Mouse (Mus musculus): ENCODE measurements around the gene Ammecr1.

Gene Ammecr1

DNA sequence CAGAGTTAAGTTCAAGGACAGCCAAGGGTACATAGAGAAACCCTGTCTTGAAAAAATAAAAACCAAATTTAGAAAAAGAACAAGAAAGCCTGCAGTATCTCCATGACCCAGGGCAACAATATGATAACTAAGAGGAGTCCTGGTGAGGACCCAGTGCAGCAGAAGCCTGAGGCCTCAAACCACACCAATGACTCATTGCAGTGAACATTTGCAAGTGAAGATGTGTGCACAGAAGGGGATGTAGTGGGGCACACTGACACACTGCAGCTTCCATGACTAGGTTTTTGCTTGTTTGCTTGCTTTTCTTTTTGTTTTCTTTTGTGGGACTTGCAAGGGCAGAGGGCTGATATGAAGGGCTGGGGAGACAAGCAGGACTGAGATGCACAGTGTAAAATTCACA is 52.3 kb downstream of the Ammecr1 start:
- no peak for DNase-seq (ENCODE audit: low spot score in 2 of 2)

GRCm38 (mm10) chrX:142903854-142904253 is 62.7 kb downstream of the Ammecr1 start:
- no peak for DNase-seq (ENCODE audit: low spot score in 2 of 2)

DNA sequence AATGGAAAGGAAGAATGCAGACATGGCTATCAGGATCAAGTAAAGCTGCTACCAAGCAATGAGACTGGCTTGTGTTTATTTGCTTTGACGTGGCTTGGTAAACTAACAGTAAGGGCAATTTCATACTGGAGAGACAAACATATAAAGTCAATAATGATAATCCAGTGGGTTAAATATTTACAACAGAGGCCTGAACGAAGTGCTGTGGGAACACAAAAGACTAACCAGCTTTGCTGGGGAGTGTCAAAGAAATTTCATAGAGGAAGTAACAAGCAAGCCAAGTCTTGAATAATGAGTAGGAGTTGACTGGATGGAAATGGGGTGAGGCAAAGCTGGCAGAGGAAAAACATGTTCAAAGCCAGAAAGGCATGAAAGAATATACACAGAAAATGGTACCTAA is 63.9 kb downstream of the Ammecr1 start:
- no peak for DNase-seq (ENCODE audit: low spot score in 2 of 2)

- DNase-seq (ENCODE audit: low spot score in 2 of 2): no peak
Measured at GRCm38 (mm10) chrX:142901915-142902314, 64.6 kb downstream of the Ammecr1 start.

- DNase-seq (ENCODE audit: low spot score in 2 of 2): no peak
Measured at GRCm38 (mm10) chrX:142898295-142898887, 68.1 kb downstream of the Ammecr1 start.

DNA sequence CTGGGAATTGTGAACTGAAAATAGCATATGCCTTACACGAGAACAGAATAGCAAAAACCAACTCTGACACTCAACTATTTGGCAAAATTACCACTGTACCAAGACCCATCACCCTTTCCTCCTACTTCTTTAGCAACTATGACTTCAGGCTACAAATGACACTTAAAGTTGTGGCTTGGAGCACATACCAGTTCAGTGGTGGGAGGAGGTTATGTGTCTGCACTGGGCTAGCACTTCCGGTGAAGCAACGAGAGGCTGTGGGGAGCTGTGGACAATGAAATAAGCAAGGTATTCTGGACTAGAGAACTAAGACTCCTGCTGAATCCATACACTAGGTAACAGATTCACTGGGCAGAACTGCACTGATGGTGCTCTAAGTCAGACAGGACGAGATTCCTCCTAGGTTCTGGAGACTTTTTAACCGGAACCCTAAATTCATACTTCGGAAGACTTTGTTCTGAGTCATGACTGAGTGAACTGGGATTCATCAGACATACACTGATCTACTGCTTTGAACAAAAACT is 69.0 kb downstream of the Ammecr1 start:
- no peak for DNase-seq (ENCODE audit: low spot score in 2 of 2)

DNA sequence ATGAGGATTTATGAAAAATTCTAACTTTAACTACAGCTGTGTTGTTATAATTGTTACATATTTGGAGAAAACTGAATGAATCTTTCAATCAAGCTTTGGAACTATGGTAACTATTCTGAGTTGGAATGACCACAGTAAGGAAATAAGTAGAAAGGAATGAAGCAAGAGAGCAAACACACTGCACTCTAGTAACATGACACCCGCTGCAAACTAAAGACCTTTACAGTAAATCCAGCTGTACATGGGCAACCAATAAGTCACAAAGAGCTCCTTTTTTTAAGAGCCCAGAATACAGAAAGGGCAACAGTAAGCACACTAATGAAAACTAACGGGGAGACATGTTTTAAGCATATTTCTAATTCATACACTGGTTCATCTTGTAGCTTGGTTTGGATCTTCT is 71.2 kb downstream of the Ammecr1 start:
- no peak for DNase-seq (ENCODE audit: low spot score in 2 of 2)

- DNase-seq (ENCODE audit: low spot score in 2 of 2): no peak
Measured at GRCm38 (mm10) chrX:142885962-142886361, 80.6 kb downstream of the Ammecr1 start.

GRCm38 (mm10) chrX:142883593-142883992 is 82.9 kb downstream of the Ammecr1 start:
- DNase-seq (ENCODE audit: low spot score in 2 of 2): no peak

- DNase-seq (ENCODE audit: low spot score in 2 of 2): no peak
Measured at GRCm38 (mm10) chrX:142882255-142882654, 84.3 kb downstream of the Ammecr1 start.

DNA sequence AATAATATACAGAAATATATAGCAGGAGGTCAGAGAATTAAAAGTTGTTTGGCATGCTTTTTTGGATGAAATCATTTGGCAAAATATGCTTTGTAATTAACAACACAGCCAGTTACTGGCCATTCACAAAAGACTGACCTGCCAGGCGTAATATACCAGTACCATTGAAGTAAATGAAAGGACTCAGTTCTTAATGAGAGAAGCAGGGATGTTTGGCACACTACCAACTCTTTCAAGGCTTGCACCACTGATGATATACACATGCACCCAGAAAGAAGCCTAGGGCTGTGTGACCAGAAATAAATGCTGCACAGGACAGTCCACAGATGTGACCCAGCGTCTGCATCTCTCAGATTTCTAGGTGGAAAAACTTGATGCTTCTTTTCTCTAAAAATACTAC is 96.7 kb downstream of the Ammecr1 start:
- DNase-seq (ENCODE audit: low spot score in 2 of 2): no peak

GRCm38 (mm10) chrX:142848032-142848431 is 118.5 kb downstream of the Ammecr1 start:
- DNase-seq (ENCODE audit: low spot score in 2 of 2): no peak

DNA sequence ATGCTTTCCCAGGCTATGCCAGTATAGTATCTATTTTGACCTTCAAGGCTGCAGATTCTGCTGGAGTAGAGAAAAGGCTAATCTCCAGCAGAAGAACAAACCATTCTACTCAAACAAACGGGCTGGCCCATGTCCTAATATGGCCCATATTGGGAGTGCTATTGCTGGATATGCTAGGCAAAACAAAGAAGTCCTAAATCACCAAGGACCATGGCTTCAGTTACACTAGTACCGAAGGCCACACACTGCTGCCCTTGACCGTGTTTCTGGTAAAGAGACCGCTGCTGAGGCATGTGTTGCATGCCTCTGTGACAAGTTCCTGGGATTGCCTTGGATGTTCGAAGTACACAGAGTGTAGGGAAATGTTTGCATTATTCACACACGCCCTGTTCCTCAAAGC is 120.3 kb downstream of the Ammecr1 start:
- DNase-seq (ENCODE audit: low spot score in 2 of 2): no peak

DNA sequence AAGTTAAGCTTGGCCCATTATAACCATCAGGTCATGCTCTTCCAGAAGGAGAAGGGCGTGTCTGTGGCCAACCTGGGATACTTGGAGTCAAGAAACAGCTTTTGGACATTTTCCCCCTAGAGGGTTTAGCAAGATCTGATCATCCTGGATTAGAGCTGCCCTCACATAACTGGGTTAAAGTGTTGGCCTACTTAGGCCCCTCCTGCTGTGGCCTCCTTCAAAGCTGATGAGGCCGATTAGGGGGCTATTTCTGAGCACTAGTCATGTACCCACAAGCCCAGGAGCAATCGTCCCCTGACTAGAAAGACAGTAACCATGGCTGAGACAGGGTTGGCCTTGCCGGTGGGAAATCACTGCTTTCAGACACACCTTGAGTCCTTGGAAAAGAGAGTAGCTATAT is 124.6 kb downstream of the Ammecr1 start:
- DNase-seq (ENCODE audit: low spot score in 2 of 2): no peak

- DNase-seq (ENCODE audit: low spot score in 2 of 2): no peak
Measured at GRCm38 (mm10) chrX:142839411-142839810, 127.1 kb downstream of the Ammecr1 start.

- DNase-seq (ENCODE audit: low spot score in 2 of 2): no peak
Measured at GRCm38 (mm10) chrX:142838841-142839240, 127.7 kb downstream of the Ammecr1 start.

DNA sequence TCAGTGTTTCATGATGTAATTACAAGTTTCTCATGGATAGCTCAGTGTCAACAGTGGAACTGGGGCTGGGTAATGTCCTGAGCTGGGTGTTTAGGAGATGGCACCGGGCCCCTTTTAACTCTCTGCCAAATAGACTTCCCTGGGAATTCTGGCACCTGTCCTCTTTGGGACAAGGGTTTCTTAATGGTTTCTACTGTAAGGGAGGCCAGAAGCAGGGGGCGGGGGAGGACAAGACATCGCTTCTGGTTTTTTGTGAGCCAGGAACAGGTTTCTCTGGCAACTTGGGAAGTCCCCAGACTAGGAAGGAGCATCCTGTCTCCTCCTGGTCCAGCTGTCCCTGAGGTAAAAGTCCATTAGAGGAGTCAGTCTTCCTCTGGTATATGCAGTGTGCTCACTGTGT is 129.2 kb downstream of the Ammecr1 start:
- DNase-seq (ENCODE audit: low spot score in 2 of 2): no peak

DNA sequence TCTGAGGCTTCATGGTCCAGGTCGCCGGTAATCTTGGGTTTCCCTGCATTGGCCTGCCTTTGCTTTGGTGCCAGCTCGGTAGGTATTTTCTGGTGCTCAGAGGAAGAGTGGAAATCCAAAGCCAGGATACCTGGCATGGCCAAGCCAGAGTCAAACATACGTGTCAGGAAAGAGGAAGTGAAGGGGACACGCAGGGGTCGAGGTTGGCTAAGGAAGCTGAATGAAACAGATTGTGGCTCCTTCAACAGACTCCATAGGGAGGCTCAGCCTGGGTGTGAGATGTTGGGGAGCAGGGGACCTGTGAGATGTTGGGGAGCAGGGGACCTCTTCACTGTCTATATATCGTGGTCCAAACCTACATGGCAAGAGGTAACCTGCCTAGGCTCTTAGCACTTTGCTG is 130.1 kb downstream of the Ammecr1 start:
- no peak for DNase-seq (ENCODE audit: low spot score in 2 of 2)

DNA sequence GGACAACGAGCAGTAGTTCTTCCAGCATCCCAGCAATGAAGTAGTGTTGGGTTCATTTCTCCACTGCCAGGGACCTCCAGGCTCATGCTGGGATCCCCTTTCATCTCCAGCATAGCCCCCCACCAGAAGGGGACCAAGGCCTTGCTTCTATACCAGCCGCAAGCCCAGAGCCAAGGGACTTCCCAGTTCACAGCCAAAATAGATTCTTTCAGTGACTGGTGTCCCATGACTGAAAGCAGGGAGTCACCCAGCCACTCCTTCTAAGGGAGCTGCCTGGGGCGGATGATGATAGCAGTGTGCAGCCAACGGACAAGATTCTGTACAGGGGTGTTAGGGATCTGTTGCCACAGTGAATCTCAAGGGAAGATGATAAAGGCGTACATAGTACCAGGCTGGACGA is 131.7 kb downstream of the Ammecr1 start:
- no peak for DNase-seq (ENCODE audit: low spot score in 2 of 2)

DNA sequence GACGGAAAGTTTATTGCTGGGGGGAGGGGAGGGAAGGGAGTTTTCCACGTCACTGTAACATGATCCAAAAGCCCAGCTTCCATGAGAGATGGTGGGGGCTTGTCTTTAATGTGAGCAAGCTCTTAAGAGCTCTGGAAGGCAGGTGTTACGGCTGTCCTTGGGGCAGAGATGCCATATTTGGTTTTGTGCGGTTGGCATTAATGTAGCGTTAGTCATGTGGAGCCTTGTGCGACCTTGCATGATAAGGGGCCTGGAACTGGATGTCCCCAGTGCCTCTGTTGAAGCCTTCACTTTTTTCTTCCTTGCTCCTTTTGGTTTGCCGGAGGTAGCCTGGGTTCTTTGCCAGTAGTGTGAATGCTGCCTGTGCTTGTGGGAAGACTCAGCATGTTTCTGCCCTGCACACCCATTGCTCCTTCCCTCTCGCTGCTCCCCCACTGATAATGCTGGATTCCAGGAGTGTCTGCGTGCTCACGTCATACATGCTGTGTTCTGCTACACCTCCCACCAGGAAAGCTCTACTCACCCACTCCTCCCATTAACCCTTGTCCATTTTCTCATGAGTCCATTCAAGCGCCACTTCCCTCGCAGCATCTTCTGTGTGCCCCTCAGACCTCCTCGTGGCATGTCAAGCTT is 133.2 kb downstream of the Ammecr1 start:
- no peak for DNase-seq (ENCODE audit: low spot score in 2 of 2)

GRCm38 (mm10) chrX:142832221-142832620 is 134.3 kb downstream of the Ammecr1 start:
- DNase-seq (ENCODE audit: low spot score in 2 of 2): no peak

GRCm38 (mm10) chrX:142830572-142830971 is 136.0 kb downstream of the Ammecr1 start:
- no peak for DNase-seq (ENCODE audit: low spot score in 2 of 2)

GRCm38 (mm10) chrX:142829866-142830470 is 136.6 kb downstream of the Ammecr1 start:
- no peak for DNase-seq (ENCODE audit: low spot score in 2 of 2)

All from right cerebral cortex, postnatal 36 days (tissue).